Mouse (Mus musculus) bone marrow, adult 2 months (tissue): ENCODE results near the gene Kcnq1. TPM values are rescaled to one million over a fixed set of nuclear protein-coding genes. Genes with fewer than 3 reads are reported as not detected.

Source experiments
- H3K27ac ChIP-seq: fragments of 200-500 bp; 2 replicates; pipeline ENCODE4 v1.5.1; 2012; ENCODE audit warnings: low read depth, mild to moderate bottlenecking, control low read depth, inconsistent platforms, low read length; ENCODE audit not compliant: control insufficient read depth, poor library complexity, insufficient read depth
- H3K4me1 ChIP-seq: fragments of 200-500 bp; 2 replicates; pipeline ENCODE4 v1.6.1; 2011; ENCODE audit warnings: low read length; ENCODE audit not compliant: control insufficient read depth, insufficient read depth
- H3K4me3 ChIP-seq: fragments of 200-500 bp; replicated peaks from 2 replicates; pipeline ENCODE3; 2011; ENCODE audit warnings: mild to moderate bottlenecking, low read depth, low read length, control low read depth; ENCODE audit not compliant: control insufficient read depth
- CTCF ChIP-seq: fragments of 200-500 bp; IDR thresholded peaks from 2 replicates; pipeline ENCODE4 v1.5.1; 2011; ENCODE audit warnings: low read length, control low read depth; ENCODE audit not compliant: control insufficient read depth, insufficient read depth
- POLR2A ChIP-seq: fragments of 200-500 bp; IDR thresholded peaks from 2 replicates; pipeline ENCODE4 v1.6.1; 2011; ENCODE audit warnings: low read depth, mild to moderate bottlenecking, control low read depth, low read length, borderline replicate concordance; ENCODE audit not compliant: control insufficient read depth
- WGBS: fragments of 180-500 bp; shearing (Covaris S2); methylation state at CpG from one replicate; pipeline ENCODE4 v1.1.7; 2018; 5-methylcytosine and 5-hydroxymethylcytosine counted together
- polyA plus RNA-seq: library from polyadenylated mRNA; stranded (reverse); fragments of >200 nt; gene quantifications from 2 replicates; pipeline ENCODE4 v1.2.4, GENCODE M21; 2011; ENCODE audit warnings: low replicate concordance; ENCODE audit not compliant: missing spikeins, insufficient read depth, insufficient read length

Gene Kcnq1
- polyA plus RNA-seq, 1 experiment = 1.3 TPM

GRCm38 (mm10) chr7:143302593-143303238 lies 196.6 kb downstream of the Kcnq1 start:
- 82% methylated on average over 9 of the region's 9 CpGs for WGBS

DNA sequence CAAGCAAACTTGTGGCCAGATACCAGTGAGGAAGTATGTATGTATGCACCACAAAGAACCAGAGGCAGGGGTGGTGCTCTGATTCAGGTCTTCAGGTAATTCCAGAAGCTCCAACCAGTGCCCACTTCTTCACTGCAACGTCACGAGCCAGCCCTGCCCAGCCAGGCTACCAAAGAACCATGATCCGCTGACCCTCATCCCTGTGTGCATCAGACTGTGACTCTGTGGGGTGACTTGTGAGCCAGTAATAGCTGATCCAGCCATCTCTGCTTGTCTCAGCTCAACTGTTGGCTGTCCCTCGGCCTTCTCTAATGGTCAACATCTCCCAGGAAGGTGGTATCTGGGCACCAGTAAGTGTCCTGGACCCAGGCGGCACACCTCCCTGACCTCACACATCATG lies 197.4 kb downstream of the Kcnq1 start:
- TF ChIP-seq CTCF (no peak), POLR2A (no peak)
- H3K4me3 ChIP-seq = no peak overlapping the region
- WGBS = 83% methylated on average over 5 of the region's 5 CpGs
- H3K4me1 ChIP-seq = no peaks in the 10 kb centered on the region
- H3K27ac ChIP-seq = no peak overlapping the region

More at GRCm38 (mm10) chr7:143302593-143303238, 196.6 kb downstream of the Kcnq1 start:
- Histone ChIP-seq H3K27ac (no peak overlapping the region), H3K4me3 (no peak overlapping the region), H3K4me1 (no peaks in the 10 kb centered on the region)
- no peak for TF ChIP-seq POLR2A
- TF ChIP-seq CTCF = no peak

DNA sequence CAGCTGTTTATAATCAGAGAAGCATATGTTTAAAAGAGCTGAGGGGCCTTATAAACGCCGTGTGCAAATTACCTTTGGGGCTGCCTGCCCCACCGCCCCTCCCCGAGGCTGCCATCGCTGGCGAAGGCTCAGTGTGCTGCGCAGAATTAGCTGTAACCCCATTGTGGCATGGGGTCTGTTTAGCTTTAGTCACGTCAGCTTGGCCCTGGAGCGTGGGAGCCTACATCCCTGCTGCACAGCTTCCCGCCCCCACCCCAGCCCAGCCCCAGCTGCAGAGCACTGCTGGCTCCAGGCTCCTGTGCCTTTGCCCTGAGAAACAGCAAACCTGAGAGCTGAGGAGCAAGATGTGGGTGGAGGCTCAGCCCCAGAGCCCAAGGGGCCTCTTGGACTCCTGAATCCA lies 199.6 kb downstream of the Kcnq1 start:
- WGBS = 87% methylated on average over 10 of the region's 10 CpGs
- TF ChIP-seq CTCF = no peak
- TF ChIP-seq POLR2A = no peak

GRCm38 (mm10) chr7:143308001-143308400 lies 201.8 kb downstream of the Kcnq1 start:
- Histone ChIP-seq H3K4me3 (no peak overlapping the region), H3K4me1 (no peaks in the 10 kb centered on the region), H3K27ac (no peak overlapping the region)
- TF ChIP-seq CTCF (no peak), POLR2A (no peak)
- WGBS = 87% methylated on average over 1 of the region's 1 CpGs

More for the DNA sequence above, 199.6 kb downstream of the Kcnq1 start:
- Histone ChIP-seq H3K4me3 (no peak overlapping the region), H3K4me1 (no peaks in the 10 kb centered on the region), H3K27ac (no peak overlapping the region)

DNA sequence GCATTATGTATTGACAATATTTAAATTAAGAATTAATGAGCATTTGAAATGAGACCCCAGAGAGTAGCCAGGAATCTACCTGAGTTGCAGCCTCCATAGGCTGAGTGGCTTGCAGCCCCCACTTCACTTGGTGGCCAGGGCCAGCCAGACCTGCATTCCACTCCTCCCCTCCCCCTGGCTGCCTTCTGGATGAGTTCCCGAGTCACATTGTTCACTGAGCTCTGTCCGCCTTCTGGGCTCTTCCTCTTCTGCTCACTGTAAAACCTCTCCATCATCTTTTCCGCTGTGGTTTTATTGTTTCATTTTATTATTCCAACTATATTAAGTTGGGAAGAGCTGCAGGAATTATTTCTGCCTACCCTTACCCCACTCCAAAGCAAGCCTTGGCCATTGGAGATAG lies 204.1 kb downstream of the Kcnq1 start:
- TF ChIP-seq CTCF (no peak), POLR2A (no peak)
- WGBS = 81% methylated on average over 3 of the region's 3 CpGs
- Histone ChIP-seq H3K4me3 (no peak overlapping the region), H3K4me1 (no peaks in the 10 kb centered on the region), H3K27ac (no peak overlapping the region)

DNA sequence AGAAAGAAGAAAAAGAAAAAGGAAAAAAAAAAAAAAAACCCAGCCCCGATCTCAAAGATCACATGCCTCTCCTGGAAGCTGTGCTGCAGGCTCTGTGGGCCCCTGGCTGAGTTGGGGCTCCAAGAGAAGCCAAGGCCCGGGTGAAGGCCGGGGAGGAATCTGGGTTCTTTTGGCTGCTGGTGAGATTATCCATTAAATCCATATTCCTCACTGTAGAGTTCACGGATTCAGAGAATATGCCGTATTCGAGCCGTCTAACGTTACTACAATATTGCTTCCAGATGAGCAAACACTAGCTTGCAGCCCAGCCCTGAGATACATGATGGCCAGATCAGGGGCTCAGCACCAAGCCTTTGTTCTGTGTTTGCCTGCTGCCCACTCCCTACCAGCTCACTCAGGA lies 204.7 kb downstream of the Kcnq1 start:
- TF ChIP-seq CTCF = no peak
- H3K4me3 ChIP-seq = no peak overlapping the region
- 84% methylated on average over 8 of the region's 8 CpGs for WGBS
- H3K27ac ChIP-seq = no peak overlapping the region
- H3K4me1 ChIP-seq = no peaks in the 10 kb centered on the region

- no peak overlapping the region for H3K27ac ChIP-seq
- H3K4me1 ChIP-seq = no peaks in the 10 kb centered on the region
- TF ChIP-seq CTCF = no peak
- no peak for TF ChIP-seq POLR2A
- no peak overlapping the region for H3K4me3 ChIP-seq
- WGBS = 81% methylated on average over 7 of the region's 7 CpGs
These were observed 205.3 kb downstream of the Kcnq1 start for GRCm38 (mm10) chr7:143311471-143311870.

DNA sequence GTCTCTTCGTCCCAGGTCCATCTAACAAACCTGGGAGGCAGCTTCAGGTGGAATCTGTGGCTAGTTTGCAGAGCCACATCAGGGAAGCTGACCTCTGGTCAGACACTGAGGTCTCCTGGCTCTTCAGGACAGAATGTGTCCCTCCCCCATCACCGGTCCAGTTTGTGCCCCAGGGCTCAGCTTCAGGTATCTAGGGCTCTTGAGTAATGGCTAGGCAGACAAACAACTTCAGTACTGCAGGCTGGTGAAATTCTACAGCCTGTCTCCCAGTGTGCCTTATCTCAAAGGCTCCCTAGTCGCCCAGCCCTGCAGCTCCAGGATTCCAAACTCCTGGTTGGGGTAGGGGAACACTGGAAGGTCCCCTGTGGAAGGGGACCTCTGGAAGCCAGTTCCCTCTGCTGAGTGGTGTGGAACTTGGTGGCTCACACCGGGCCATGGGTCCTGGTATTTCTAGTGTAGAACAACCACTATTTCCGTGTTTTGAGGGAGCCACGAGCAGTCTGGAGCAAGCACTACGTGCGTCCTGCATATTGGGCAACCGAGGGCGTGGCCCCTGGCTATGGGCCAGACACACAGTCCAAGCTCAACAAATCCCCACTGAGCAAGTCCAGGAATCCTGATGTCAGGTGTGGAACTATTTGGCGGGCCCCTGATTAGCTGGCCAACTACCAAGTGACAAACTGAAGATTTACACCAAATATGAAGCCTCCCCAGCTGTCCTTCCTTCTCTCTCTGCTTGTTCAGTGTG lies 207.6 kb downstream of the Kcnq1 start:
- H3K4me1 ChIP-seq = no peaks in the 10 kb centered on the region
- H3K27ac ChIP-seq = no peak overlapping the region
- 46% methylated on average over 11 of the region's 11 CpGs for WGBS
- no peak overlapping the region for H3K4me3 ChIP-seq
- TF ChIP-seq POLR2A (no peak), CTCF (no peak)
